Mouse (Mus musculus): ENCODE measurements around the gene Rars2.

- no peak for TF ChIP-seq CTCF (IDR thresholded peaks at IDR 0.05; ENCODE audit: insufficient read depth, low read length)
- no peak for TF ChIP-seq POLR2A (IDR thresholded peaks at IDR 0.05; ENCODE audit: borderline replicate concordance, extremely low read depth, low read depth, low read length)
These were observed 41.9 kb upstream of the Rars2 start for GRCm38 (mm10) chr4:34572876-34573275.

Data from lung, adult 2 months (tissue).